Mouse (Mus musculus) ES-Bruce4 (cell line): Measurements from ENCODE around the gene E330009J07Rik.

ENCODE experiments used
- CTCF ChIP-seq: IDR thresholded peaks from one replicate; pipeline ENCODE4 v1.8.1; 2011; ENCODE audit warnings: low read depth, low read length
- POLR2A ChIP-seq: IDR thresholded peaks from one replicate; pipeline ENCODE4 v1.8.1; 2011; ENCODE audit warnings: low read length; ENCODE audit not compliant: insufficient read depth

DNA sequence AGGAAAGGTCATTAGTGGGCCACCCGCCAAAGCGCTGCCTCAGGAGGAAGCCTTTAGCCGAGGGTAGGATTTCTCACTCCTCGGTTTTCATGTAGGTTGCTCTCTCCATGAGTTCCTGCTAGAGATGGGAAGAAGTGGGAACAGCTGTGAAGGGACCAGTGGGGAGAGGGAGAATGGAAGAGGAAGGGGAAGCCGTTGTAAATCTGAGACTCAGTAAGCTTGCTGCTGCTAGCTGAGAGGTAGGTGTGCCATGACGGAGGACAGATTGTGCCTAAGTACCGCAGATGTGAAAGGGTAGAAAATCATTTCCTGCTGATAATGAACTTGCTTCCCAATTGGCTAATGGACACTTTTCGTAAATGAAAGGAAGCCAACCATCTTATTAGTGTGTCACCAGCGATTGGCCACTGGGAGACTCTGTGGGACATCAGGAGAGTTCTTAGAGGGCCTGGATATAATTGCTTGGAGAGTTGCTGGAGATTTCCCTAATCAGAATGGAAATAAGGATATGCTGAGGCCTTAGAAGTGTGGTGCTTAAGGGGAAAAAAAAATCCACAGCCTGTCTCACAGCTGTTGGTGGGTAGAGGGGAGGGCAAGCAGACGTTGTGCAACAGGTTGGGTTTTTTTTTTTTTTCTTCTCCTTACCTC lies 7.5 kb upstream of the E330009J07Rik start:
- TF ChIP-seq CTCF (no peak), POLR2A (no peak)
